Mouse (Mus musculus): ENCODE results near the gene Anxa3.
A peak's percentile ranks its signal among the peaks of the same experiment; 100 is the strongest.

Anxa3 gene

GRCm38 (mm10) chr5:96792936-96793718 is at the start of gene Anxa3:
Gene Anxa3 (plus strand): TSS chr5:96793339.
- no peak for DNase-seq

GRCm38 (mm10) chr5:96747195-96747984 is 45.7 kb upstream of the Anxa3 start:
- no peak for DNase-seq

- DNase-seq, result no peak
These were observed 35.5 kb upstream of the Anxa3 start for GRCm38 (mm10) chr5:96757615-96758014.

GRCm38 (mm10) chr5:96762021-96762420 is 31.1 kb upstream of the Anxa3 start:
- no peak for DNase-seq

DNA sequence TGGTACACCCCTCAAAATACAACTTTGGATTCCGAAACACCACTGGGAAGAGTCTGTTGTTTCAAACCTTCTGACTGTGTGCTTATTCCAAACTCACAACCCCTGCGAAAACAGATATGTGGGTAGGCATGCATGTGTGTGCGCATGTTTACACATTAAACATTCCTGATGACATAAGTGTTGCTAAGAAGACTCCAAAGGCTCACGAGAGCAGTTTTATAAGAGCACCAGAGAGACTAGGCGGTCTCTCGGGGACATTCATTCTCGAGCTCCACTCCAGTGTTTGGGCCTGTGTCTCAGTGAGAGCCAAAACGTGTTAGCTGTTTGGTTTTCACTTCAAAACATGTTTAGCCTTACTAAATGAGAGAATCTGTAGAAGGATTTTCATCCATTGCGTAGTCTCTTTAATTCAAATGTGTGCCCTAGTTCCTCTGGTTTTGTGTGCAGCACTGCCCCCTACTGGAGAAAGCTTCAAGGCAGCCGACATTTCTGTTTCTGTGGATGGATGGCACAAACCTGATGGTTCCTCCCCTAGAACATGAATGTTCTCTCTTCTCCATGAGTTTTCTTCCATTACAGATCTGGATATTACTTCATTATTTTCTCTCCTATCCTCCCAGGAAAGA is 24.2 kb upstream of the Anxa3 start:
- DNase-seq, result peak; percentile 27

DNA sequence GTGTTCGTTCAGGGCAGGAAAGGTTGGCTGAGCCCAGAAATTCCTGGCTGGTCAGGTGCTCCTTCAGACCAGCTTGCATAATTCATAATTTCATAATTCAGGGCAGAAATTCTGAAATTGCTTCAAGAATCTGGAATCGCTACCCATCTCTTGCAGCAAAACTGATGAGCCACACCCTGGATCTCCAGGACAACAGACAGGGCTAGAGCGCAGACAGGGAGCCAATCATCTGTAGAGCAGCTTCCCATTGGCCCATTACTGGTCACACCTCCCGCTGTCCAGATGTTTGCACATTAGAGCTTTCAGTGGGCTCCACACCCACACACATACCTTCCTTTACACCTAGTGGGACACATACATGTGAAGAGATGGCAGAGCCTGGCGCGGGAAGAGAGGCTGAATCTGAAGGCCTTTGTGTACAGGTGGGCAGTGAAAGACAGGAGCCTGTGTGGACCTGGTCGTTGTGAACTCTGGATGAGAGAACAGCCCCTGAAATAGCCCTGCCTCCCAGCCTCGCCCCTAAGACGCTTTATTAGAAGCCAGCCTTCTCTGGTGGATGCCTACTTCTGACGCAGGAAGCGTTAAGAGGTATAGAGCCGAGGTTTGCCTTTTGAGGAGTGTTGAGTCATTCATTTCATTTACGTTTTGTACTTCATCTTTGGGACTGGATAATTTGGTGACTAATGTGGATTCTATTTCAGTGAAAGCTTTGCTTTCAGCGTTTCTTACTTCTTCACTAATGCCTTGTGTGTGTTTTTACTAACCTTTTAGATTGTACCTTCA is 9.4 kb upstream of the Anxa3 start:
- no peak for DNase-seq

- no peak for DNase-seq
These were observed 8.0 kb upstream of the Anxa3 start for GRCm38 (mm10) chr5:96785096-96785495.

GRCm38 (mm10) chr5:96792422-96792821 is 717 bp upstream of the Anxa3 start:
- no peak for DNase-seq

- DNase-seq, result no peak
These were observed 955 bp downstream of the Anxa3 start for GRCm38 (mm10) chr5:96793953-96794635.

- no peak for DNase-seq
These were observed 2.6 kb downstream of the Anxa3 start for GRCm38 (mm10) chr5:96795752-96796151.

DNA sequence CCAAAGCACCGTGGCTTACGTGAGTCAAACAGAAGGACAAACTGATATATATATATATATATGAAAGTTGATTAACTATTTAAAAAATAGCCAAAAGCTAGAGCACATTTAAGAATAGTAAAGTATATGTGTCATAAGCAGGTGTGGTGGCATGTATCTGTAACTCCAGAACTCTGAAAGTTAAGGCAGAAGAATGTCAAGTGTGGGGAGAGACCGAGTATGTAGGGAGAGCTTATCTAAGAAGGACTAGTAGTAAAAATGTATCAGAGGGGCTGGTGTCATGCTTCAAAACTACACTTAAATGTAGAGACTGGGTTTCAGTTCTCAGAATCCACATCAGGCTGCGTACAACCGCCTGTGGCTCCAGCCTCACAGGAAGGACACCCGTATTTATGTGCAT is 4.3 kb downstream of the Anxa3 start:
- no peak for DNase-seq

DNA sequence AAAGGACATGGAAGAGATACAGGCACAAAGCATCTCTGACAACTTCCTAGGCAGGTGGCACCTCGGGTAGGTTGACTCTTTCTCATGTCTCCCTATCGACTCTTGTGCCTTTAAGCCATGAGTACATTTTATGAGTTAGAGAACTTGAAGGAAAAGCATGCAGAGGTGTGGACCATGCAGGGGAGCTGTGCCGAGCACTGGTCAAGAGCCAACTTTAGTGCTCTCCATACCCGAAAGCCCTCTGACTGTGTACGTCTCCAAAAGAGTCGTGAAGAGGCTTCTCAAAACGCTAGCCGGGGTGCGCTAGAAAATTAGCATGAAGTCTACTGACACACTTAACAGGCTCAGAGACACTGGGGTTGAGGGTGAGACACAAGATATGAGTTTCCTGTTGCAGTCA is 6.0 kb downstream of the Anxa3 start:
- DNase-seq, result no peak

- no peak for DNase-seq
These were observed 6.8 kb downstream of the Anxa3 start for GRCm38 (mm10) chr5:96799969-96800368.

- DNase-seq, result no peak
These were observed 9.0 kb downstream of the Anxa3 start for GRCm38 (mm10) chr5:96802185-96802584.

GRCm38 (mm10) chr5:96803091-96803490 is 10.0 kb downstream of the Anxa3 start:
- DNase-seq, result no peak

- no peak for DNase-seq
These were observed 11.2 kb downstream of the Anxa3 start for GRCm38 (mm10) chr5:96804304-96804703.

DNA sequence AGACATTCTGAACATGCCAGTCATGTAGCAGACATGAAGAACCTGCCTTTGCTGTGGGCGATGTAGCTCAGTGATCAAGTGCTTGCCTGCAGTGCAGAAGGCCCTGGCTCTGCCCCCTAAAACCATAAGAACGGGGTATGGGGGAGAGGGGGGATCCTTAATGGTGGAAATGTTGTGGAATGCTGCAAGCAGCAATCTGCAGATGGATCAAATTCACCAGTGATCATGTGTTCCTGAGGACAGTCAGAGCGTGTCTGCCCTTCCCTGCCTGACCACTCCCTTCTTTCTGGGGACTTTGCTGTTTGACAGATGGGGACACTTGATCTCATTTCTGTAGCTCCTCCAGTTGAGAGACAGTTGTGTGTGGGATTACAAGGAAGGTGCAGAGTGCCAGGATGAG is 11.7 kb downstream of the Anxa3 start:
- no peak for DNase-seq

DNA sequence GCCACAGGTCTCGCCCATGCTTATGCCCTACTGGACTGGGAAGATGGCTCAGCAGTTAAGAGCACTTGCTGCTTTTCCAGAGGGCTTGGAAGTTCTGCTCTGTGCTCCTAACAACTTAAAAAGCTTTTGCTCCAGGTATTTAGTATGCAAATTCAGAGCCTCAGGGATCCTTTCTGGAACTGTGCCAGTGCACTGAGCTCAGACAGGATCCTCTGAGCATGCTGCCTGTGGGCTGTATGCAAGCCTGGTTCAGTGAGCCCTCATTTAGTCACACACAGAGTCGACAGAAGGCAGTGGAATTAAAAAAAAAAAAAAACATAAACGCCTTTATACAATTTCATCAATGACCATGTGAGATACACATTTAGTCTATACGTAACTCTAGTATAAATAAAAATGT is 17.5 kb downstream of the Anxa3 start:
- no peak for DNase-seq

GRCm38 (mm10) chr5:96824769-96825327 is 31.7 kb downstream of the Anxa3 start:
- DNase-seq, result no peak

- DNase-seq, result no peak
These were observed 34.0 kb downstream of the Anxa3 start for GRCm38 (mm10) chr5:96827176-96827575.

GRCm38 (mm10) chr5:96834338-96834737 is 41.2 kb downstream of the Anxa3 start:
- DNase-seq, result no peak

DNA sequence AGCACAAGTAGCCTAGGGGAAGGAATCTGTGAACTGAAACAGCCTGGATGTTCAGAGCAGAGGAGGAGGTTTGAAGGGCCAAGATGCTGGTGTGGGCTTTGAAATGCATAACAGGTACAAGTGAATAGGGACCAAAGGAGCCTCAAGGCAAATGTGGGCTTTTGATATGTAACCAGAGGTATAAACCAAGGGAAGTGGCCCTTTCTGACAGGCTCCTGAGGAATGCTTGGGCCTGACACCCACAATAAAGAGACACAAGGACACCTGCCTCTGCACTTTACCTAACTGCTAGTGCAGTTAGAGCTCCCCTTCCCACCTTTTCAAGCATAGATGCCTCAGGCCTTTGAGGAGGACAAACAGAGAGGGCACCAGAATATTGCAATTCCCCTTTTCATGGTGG is 54.8 kb downstream of the Anxa3 start:
- no peak for DNase-seq
